Mouse (Mus musculus): Measurements from ENCODE around the gene Defb29.

Defb29 gene

DNA sequence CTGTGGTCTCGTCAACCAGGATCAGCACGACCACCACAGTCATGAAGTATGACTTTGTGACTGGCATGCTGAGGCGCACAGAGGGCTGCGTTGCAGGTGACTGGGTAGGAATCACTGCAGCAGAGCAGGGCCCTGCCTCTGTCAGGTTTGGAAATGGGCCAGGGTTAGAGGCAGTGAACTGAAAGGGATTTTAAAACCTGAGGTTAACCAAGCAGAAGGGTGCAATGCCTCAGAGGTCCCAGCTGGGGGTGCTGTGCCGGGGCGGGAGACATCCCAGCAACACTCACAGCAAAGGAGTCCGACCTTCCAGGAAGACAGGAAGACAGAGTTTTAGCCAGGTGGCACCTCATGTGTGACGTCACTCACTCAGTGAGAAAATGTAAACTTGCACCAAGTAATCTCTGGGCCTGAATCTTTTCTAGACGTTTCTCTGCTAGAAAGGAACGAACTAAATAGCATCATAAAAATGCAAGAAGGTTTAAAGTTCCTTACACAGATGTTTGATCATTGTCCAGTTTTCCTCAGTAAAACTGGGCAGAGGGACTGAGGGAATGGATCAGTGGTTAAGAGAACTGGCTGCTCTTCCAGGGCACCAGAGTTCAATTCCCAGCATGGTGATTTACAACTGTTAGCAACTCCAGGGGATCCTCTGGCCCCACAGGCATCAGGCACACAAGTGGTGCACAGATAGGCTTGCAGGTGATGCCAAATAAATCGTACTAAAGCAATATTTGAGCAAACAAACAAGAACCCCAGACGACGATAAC is at the start of gene Defb29:
Defb29 (minus strand) TSS at position 155 of the 767 bp plus-strand sequence.
- DNase-seq (ENCODE audit: low spot score in 2 of 2) = no peak

DNA sequence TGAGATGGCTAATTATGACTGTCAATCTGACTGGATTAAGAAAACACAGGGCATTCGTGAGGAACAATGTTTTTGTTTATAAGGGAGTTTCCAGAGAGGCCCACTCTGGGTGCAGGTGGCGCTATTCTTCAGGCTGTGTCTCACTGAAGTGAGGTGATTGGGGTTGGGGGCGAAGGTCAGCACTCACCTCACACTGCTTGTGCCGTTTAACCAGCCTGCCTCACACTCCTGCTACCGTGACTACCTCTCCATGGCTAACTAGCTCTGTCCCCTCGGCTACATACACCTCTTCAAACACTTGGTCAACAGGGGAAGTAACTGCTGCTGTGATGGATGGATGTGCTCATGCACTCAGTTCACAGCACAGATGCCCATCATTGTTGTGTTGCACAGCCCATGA is 49.1 kb upstream of the Defb29 start:
- no peak for DNase-seq (ENCODE audit: low spot score in 2 of 2)

DNA sequence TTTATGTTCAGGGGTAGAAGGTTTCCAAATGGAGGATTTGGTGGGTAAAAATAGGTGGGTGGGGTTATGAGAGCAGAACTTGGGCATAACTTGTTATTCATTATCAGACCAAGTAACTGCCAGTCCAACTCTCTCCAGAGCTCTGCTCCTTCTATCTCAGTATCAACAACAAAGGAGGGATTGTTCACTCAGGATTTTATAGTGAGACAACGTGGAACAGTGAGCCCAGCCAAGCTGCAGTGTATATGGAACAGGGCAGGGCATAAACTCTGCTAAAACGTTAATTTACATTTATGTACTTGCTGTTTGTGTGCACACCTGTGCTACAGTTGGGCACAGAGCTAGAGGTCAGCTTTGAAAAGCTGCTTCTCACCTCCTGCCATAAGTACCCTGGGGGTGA is 48.6 kb upstream of the Defb29 start:
- DNase-seq (ENCODE audit: low spot score in 2 of 2) = no peak

DNA sequence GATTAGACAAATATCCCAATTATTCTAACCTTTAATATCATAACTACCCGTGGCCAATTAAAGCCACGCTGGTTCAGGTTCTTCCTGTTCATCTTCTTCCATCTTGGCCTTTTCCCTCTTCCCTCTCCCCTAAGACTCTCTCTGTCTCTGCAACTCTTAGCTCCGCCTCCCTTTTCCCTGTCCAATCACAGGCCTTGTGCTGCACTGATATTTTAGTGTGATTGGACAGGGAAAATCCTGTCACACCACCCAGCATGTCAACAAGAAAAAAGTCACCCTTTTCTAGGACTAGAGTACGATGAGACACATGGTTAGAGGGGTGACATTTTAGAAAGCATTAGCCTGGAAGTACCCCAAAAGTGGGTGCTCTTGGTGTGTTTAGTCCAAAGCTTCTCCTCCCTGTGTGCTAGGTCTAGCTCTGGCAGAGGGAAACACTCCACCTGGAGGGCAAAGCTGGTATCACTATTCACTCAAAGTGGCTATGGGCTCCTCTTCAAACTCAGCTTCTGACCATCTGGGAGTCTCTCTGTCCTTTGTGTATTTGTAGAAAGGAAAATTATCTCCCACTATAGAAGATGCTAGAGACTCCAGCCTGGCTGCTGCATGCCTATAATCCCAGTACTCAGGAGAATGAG is 47.1 kb upstream of the Defb29 start:
- DNase-seq (ENCODE audit: low spot score in 2 of 2) = no peak

DNA sequence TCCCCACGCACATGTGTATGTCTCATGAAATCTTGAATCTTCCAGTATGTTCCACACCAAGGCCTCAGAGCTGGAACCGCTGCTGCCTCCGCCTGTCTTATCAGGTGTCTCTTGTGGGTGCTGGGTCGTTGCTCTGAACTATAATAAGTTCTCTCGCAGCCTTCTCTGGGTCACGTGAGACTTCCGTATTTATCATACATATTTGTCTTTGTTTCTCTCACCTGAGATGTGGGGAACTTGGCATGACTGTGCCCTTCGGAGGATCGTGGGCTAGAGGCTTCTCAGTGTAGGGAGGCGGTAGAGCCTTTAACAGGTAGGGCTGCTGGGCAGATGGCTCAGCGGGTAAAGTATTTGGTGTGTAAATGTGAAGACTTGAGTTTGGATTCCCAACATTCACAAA is 40.7 kb upstream of the Defb29 start:
- no peak for DNase-seq (ENCODE audit: low spot score in 2 of 2)

DNA sequence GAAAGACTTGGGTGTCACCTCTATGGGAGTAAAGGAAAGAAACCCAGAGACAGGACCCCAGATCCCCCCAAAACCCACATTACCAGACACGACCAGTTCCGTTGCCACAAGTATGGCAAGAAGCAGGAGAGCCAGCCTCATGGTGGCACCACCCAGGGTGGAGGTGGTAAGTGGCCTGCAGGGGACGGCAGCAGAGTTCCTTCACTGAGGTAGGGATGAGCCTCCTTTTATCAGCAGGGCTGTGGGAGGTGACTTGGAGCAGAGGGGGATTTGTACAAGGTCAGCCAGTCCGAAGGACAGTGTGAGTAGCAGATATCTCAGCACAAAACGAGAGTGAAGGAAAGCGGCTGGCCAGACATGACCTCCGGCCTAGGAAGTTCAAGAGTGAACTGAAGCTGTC is 40.2 kb upstream of the Defb29 start, which contains the start of gene Defb19:
Defb19 (minus strand) TSS at position 206 of the 400 bp plus-strand sequence.
- DNase-seq (ENCODE audit: low spot score in 2 of 2) = no peak

DNA sequence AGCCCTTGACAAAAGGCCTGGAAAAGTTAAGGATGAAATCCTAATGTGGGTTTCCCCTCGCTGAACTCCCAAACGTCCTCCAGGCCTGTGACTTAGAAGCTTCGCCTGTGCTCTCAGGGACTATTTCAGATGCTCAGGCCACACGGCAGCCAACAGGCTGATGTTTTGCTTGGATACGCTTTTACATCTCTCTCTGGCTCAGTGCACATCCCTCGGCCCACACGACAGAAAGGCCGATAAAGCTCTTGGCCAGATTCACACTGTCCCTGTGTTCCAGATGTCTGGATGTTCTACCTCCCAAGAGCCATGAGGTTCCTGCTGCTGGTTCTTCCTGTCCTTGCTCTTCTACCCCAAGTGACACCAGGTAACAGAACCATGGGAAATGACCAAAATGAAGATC is 33.6 kb upstream of the Defb29 start:
- no peak for DNase-seq (ENCODE audit: low spot score in 2 of 2)

DNA sequence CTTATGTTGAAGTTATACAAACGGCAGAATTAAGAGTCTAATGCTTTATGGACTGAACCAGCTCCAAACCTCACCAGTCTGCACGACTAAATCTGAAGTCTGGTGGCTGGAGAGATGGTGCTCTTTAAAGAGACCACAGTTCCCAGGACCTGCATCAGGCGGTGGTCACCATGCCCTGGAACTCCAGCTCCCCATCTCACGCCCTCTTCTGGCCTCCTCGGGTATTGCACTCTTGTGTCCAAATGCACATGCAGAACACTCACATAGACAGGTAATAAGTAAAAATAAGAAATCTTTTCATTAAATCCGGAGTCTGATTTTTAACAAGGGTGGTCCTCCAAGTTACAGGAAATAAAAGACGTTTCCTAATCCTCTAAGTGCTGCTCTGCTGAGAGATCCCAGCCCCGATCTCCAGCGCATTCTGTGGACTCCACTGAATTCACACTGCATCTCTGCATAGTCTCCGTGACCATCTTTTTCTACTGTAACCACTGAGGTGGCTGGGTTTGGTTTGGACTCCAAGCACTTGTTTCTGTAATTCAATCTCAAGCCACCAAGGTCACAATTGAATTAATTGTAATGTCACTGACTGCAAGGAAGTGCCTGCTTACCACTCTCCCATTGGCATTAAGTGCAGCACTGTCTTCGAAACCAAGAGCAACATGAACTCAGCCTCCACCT is 32.4 kb upstream of the Defb29 start, which contains the start of gene Defb21:
Defb21 (plus strand) TSS at position 631 of the 681 bp plus-strand sequence.
- DNase-seq (ENCODE audit: low spot score in 2 of 2) = no peak

DNA sequence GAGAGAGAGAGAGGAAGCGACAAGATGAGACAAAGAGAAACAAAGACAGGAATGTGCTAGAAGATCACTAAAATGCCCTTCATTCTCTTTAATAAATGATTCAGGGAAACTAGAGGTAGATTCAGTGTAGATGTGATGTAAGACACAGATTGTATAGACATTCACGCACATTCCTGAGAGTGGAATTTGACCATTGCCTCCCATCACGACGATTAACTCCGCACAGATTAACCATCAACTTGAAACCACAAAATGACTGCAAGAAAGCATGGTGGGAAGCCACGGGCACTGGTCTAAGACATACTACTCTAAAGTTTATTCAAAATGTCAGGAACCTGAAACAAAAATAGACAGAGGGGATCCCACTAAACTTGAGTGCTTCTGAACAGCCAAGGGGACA is 30.4 kb upstream of the Defb29 start:
- no peak for DNase-seq (ENCODE audit: low spot score in 2 of 2)

DNA sequence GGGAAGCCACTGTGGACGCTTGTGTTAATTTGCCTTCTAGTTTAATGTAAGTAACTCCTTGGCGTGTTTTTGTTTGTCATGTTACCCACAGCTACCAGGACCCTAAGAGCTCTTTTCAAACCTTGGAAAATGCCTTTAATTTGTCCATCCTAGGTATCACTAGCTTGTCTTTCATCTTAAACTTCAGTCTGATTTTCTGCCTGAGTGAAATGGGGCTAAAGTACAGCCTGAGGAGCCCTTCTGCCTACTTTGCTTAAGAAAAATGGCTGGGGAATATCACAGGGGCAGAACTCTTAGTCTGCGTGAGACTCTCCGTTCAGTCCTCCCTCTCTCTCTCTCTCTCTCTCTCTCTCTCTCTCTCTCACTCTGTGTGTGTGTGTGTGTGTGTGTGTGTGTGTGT is 30.0 kb upstream of the Defb29 start:
- no peak for DNase-seq (ENCODE audit: low spot score in 2 of 2)

DNA sequence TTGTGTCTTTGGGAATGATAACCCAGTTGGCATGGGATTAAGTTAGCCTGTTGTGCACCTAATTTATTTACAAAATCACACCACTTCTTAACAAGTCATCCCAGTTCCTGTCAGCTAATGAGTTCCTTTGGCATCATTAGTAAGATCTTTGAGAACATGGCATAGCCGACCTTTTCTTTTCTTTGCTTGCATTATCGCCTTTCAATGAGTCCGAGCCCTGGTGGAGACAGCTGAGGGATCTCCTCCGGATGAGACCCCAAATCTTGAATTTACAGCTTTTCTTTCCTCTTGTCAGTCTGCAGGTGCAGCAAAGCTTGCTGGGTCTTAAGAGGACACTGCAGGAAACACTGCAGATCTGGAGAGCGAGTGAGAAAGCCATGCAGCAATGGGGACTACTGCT is 29.1 kb upstream of the Defb29 start, which contains the start of gene Gm17416:
Gm17416 (plus strand) TSS at position 301 of the 400 bp plus-strand sequence.
- no peak for DNase-seq (ENCODE audit: low spot score in 2 of 2)

DNA sequence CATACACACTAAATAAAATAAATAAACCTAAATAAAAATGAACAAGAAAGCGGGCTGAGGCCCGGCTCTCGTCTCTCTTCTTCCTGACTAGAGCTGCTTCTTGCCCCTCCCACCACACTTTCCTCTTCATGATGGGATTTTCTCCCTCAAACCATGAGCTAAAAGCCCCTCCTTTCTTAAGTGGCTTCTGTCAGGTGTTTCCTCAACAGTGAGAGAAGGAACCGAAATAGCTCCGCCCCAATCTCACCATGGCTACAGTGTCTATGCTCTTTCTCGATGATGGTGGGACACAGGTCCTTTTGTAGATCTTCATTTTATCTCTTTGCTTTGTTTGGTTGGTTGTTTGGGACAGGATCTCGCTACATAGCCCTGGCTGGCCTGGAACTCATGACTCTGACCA is 16.8 kb upstream of the Defb29 start:
- DNase-seq (ENCODE audit: low spot score in 2 of 2) = no peak

DNA sequence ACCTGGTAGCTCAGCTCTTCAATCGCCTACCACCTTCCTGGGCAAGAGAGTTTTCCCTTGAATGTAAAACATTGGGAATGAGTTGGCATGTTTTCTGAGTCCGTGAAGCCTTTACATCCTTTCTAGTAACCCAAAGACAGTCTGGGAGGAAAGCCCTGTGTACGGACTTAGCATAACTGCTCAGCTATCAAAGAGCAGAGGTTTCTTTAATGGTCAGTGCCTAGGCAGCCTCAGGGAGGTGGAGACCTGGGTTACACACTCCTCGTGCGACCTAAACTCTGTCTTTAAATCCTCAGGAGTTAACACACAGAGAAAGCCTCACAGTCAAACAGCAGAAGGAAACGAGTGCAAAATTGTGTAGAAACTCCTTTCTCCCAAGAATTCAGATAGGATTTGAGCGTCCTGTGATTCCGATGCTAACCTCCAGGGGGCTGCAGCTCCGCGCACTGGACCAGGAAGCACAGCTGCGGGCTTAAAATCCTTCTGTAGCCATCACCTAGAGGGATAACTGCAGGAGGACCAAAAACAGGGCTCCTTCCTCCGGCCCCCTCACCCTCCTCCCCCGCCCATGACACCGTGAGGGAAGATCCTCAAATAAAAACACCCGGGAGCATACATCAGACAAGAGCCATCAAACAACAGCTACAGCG is 14.0 kb upstream of the Defb29 start:
- peak; percentile 72 to 78 for DNase-seq (ENCODE audit: low spot score in 2 of 2)

DNA sequence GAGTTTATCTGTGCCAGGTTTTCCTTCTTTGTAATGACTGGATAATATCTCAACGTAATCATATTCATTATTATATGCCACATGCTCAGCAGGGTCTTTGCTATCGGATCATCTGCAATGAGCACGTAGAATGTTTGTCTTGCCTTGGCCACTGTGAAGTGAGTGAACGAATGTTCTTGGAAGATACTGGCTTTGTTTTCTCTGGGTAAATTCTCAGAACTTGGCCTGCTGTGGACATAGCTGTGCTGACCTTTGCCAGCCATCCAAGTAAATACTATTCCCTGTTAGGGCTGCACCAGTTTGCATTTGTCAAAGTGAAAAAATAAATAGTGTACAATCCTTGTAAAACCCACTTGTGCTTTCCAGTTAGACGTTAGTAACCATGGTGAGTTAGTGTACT is 8.2 kb upstream of the Defb29 start:
- DNase-seq (ENCODE audit: low spot score in 2 of 2) = no peak

DNA sequence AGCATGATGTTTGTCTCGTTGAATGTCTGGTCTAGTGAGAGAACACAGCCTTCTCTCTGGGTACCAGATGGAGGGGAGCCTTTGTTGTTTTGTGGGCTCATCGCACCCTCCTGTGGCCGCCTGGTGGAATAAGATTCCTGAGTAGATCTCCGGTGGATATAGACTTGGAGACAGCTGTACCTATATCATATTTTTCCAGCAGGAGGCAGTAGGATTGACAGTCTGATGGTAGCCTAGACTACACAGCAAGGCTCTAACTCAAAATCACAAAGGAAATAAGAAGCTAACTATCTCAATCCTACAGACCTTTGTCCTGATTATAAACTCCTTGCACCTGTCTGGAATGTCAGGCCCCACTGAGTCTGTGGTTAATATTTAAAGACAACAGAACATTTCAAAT is 4.8 kb upstream of the Defb29 start:
- DNase-seq (ENCODE audit: low spot score in 2 of 2) = peak; percentile 83 to 84

DNA sequence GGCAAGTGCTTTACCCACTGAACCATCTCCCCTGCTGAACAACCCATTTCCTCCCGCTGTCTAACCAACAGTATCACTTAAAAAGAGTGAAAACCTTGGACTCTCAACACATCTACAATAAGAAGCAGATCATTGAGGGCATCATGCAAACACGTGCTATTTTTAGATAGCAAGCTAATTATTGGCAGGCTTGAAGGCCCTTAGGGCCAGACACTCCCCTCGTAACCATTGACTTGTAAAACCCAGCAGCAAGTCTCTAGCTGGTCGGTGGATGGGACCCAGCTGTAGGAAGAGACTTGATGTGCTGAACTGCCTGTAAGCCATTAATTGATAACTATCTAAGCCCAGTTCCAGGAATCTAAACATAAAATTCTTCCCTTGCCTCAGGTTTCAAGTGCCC is 3.6 kb upstream of the Defb29 start:
- no peak for DNase-seq (ENCODE audit: low spot score in 2 of 2)

DNA sequence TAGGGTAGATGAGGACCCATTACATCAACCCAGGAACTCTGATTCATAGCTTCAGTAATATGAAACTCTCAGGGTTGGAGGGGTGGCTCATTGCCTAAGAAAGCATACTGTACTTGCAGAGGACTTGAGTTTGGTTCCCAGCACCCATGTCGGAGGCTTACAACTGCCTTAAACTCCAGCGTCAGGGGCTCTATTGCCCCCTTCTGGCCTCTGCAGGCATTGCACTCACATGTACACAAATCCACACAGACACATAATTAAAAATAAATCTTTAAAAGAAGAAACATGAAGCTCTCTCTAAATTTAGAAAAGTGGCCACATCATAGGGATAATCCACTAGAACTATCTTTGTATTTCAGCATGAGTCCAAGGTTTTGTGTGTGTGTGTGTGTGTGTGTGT is 3.0 kb upstream of the Defb29 start:
- DNase-seq (ENCODE audit: low spot score in 2 of 2) = no peak

DNA sequence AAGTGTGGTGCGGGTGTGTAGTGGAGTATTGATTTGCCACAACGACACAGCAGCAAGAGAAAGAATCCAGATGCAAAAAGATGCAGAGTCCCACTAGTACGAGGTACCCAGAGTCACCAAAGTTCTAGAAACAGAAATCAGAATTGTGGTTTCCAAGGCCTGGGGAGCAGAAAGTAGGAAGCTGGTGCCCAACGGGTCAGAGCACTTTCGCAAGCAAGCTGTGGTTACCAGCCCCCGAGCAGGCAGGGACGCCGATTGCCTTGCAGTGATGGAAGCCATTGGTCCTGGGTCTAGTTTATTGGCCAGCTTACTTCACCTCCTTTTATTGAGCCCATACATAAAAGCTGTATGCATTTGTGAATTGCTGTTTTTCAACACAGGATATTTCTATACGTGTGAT is 2.1 kb upstream of the Defb29 start:
- DNase-seq (ENCODE audit: low spot score in 2 of 2) = no peak

DNA sequence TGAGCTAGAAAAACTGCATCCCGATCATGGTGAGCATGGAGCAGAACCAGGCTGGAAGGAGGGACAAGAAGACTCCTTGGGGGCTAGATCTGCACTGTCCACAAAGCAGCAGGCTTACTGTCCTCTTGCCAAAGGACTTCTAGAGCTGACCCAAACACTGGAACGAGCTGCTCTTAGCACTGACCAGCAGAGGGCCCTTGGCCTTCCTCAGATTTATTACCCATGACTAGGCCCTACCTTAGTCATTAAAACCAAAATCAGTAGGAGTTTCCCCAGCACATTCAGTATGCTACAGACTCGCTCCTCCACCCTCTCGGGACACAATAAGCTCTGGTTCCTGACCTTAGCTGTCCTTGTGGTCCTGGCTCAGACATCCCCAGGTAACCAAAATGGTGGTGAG is 21.9 kb downstream of the Defb29 start, which contains the start of gene Defb28:
Defb28 (plus strand) TSS at position 275 of the 400 bp plus-strand sequence.
- DNase-seq (ENCODE audit: low spot score in 2 of 2) = no peak

DNA sequence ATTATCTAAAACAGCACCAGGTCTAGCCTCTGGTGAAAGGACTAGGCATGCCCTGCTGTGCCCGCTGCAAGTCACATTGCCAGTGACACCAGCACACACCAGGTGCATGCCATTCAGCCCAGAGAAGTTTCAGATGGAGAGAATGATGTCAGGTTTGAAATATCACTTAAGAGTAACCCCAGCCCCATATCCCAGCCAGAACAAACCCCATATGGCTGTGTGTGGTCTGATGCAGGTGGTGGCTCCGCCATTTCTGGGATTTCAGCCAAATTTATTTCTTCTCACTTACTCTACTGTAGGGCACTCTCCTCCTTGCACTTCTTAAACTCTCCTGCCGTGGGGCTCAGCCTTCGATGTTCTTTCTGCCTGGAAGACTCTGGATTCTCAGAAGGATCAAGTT is 23.8 kb downstream of the Defb29 start:
- no peak for DNase-seq (ENCODE audit: low spot score in 2 of 2)

DNA sequence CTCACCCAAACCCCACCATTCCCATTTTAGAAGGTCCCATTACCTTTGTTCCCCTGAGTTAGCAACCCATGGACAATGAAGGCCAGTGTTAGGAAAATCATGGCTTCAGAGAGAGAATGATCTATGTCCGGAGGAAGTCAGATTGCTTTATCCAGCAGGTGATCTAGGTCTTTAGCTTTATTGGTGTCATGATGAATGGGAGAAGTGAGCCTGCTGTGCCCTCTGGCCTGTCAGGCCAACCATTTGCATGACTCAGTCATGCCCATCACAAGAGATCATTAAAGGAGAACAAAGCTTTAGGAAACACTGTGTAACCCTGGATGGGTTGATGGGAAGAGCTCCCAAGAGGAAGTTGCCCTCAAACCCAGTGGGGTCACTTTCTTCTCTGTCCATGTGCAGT is 28.3 kb downstream of the Defb29 start, which contains the start of gene Defb26:
Defb26 (minus strand) TSS at position 101 of the 400 bp plus-strand sequence.
- DNase-seq (ENCODE audit: low spot score in 2 of 2) = no peak

DNA sequence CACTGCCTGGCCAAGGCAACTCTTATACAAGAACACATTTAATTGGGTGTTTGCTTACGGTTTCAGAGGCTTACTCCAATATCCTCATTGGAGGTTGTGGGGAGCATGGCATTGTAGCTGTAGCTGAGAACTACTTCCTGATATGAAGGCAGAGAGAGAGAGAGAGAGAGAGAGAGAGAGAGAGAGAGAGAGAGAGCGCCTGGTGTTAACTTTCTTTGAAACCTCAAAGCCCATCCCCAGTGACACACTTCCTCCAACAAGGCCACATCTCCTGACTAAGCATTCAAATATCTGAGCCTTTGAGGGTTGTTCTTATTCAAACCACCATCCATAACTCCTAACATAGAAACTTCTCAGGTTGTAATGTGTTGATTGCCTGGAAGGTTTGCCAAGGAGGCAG is 35.9 kb downstream of the Defb29 start:
- DNase-seq (ENCODE audit: low spot score in 2 of 2) = no peak

Data from right cerebral cortex, postnatal 10 days (tissue).